Mouse (Mus musculus): ENCODE measurements around the gene Casc4.
"Not testable (repeated sequence)": the region's sequence is repeated elsewhere in the genome, so short reads cannot be mapped to it uniquely, and the experiment has no call there.

Gene Casc4

GRCm38 (mm10) chr2:121916047-121916970, 49.5 kb downstream of the Casc4 start:
- DNase-seq: no peak

- not testable (repeated sequence) for DNase-seq
Observed at GRCm38 (mm10) chr2:121937624-121938023, 70.9 kb downstream of the Casc4 start.

- no peak for DNase-seq
Observed at GRCm38 (mm10) chr2:121943364-121943763, 76.6 kb downstream of the Casc4 start.

GRCm38 (mm10) chr2:121954971-121955656, 88.3 kb downstream of the Casc4 start:
- DNase-seq: peak; percentile 5 to 11

GRCm38 (mm10) chr2:121955765-121956223, 89.0 kb downstream of the Casc4 start, which contains the start of the genes Ctdspl2 and Mageb3:
Ctdspl2 (plus strand) TSS chr2:121956001.
Mageb3 (minus strand) TSS chr2:121956092.
- peak; percentile 98 for DNase-seq

- DNase-seq: peak; percentile 94
Observed at GRCm38 (mm10) chr2:121956224-121957018, 89.7 kb downstream of the Casc4 start.

- DNase-seq: no peak
Observed at GRCm38 (mm10) chr2:121957216-121957792, 90.5 kb downstream of the Casc4 start.

Measured in thymus, postnatal 36 days (tissue).